Mouse (Mus musculus) bone marrow macrophage, adult 2 months (primary cell): ENCODE data around the gene Zfr.
"Not testable (repeated sequence)": the region's sequence is repeated elsewhere in the genome, so short reads cannot be mapped to it uniquely, and the experiment has no call there.

ENCODE experiments used
- CTCF ChIP-seq: IDR thresholded peaks from 2 replicates; pipeline ENCODE4 v1.5.1; 2012; ENCODE audit warnings: low read depth, mild to moderate bottlenecking, low read length, moderate library complexity
- POLR2A ChIP-seq: IDR thresholded peaks from 2 replicates; pipeline ENCODE4 v1.6.1; 2012; ENCODE audit warnings: mild to moderate bottlenecking, low read depth, low read length, borderline replicate concordance

DNA sequence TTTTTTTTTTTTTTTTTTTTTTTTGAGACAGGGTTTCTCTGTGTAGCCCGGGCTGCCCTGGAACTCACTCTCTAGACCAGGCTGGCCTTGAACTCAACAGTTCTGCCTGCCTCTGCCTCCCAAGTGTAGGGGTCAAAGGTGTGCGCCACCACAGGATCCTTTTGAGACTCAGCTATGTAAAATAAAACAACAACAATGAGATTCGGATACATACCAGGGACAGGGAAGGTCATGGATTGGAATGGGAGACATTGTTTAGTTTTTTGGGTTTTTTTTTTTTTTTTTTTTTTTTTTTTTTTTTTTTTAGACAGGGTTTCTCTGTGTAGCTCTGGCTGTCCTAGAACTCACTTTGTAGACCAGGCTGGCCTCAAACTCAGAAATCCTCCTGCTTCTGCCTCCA lies 99.7 kb downstream of the Zfr start:
- TF ChIP-seq CTCF, POLR2A: not testable (repeated sequence)
